Mouse (Mus musculus) stomach, embryonic 16.5 days (tissue): ENCODE data around the gene Pam. TPM values are rescaled to one million over a fixed set of nuclear protein-coding genes. Genes with fewer than 3 reads are reported as not detected.

Experiments used
- ATAC-seq: fragments of 200-750 bp; cut with Nextera tagmentation; 2 replicates; pipeline ENCODE4 v1.8.0; 2017; ENCODE audit warnings: moderate number of reproducible peaks, moderate TSS enrichment; ENCODE audit not compliant: insufficient read depth, low FRiP score
- H3K27ac ChIP-seq: fragments of 300-500 bp; sonication (generic); 2 replicates; pipeline ENCODE4 v1.5.1; 2014; ENCODE audit warnings: low read length
- H3K27me3 ChIP-seq: fragments of 300-500 bp; sonication (generic); 2 replicates; pipeline ENCODE4 v1.6.1; 2014; ENCODE audit warnings: low read length, control low read depth, mixed read lengths; ENCODE audit not compliant: control insufficient read depth, insufficient read depth
- H3K36me3 ChIP-seq: fragments of 300-500 bp; sonication (generic); 2 replicates; pipeline ENCODE4 v1.6.1; 2014; ENCODE audit warnings: low read length; ENCODE audit not compliant: control insufficient read depth, insufficient read depth
- H3K4me1 ChIP-seq: fragments of 300-500 bp; sonication (generic); 2 replicates; pipeline ENCODE4 v1.6.1; 2014; ENCODE audit warnings: low read length, control low read depth, mixed read lengths; ENCODE audit not compliant: control insufficient read depth, insufficient read depth
- H3K4me2 ChIP-seq: fragments of 300-500 bp; sonication (generic); 2 replicates; pipeline ENCODE4 v1.6.1; 2014; ENCODE audit warnings: low read depth, low read length, mixed read lengths
- H3K4me3 ChIP-seq: fragments of 300-500 bp; sonication (generic); replicated peaks from 2 replicates; pipeline ENCODE4 v1.5.1; 2014; ENCODE audit warnings: mild to moderate bottlenecking, low read length
- H3K9ac ChIP-seq: fragments of 300-500 bp; sonication (generic); 2 replicates; pipeline ENCODE4 v1.6.1; 2014; ENCODE audit warnings: low read length
- H3K9me3 ChIP-seq: fragments of 300-500 bp; sonication (generic); replicated peaks from 2 replicates; pipeline ENCODE4 v1.6.1; 2016; ENCODE audit warnings: low read length, control low read depth; ENCODE audit not compliant: control insufficient read depth
- WGBS: fragments of 180-500 bp; shearing (Covaris S2); extraction: QIAGEN DNeasy Blood & Tissue Kit; methylation state at CpG from one replicate; pipeline ENCODE4 v1.1.7; 2014; 5-methylcytosine and 5-hydroxymethylcytosine counted together
- polyA plus RNA-seq: library from polyadenylated mRNA; unstranded; fragments of >200 nt; fragmentation: Nextera tagmentation; extraction: Ambion mirVana; gene quantifications from 2 replicates; pipeline ENCODE4 v1.2.1, GENCODE M21; 2015

Pam gene
- polyA plus RNA-seq: 50.3 and 50.6 TPM in 2 replicates

GRCm38 (mm10) chr1:98095246-98095990, at the start of gene Pam:
TSS of gene Pam (minus strand) at chr1:98095646.
- H3K27me3 ChIP-seq: no peaks in the 10 kb centered on the region
- H3K9me3 ChIP-seq: no peaks in the 10 kb centered on the region
- H3K4me3 ChIP-seq: peak within 1 kb of the TSS; percentile 86
- H3K27ac ChIP-seq: peak within 1 kb of the TSS; percentile 82
- no peaks in the 10 kb centered on the region for H3K36me3 ChIP-seq
- WGBS: under 1% methylated on average over 53 of the region's 82 CpGs
- no peaks in the 10 kb centered on the region; the same call in 1 of the 2 replicates for H3K4me1 ChIP-seq
- peak within 1 kb of the TSS; percentile 90 for H3K9ac ChIP-seq
- H3K4me2 ChIP-seq: peak within 1 kb of the TSS; percentile 82
- peak; percentile 97 for ATAC-seq

GRCm38 (mm10) chr1:98144845-98145244, 49.4 kb upstream of the Pam start:
- no peaks in the 10 kb centered on the region for H3K36me3 ChIP-seq
- H3K4me1 ChIP-seq: no peaks in the 10 kb centered on the region
- no peaks in the 10 kb centered on the region for H3K9me3 ChIP-seq
- H3K9ac ChIP-seq: no peak overlapping the region
- H3K27ac ChIP-seq: no peak overlapping the region
- H3K4me2 ChIP-seq: no peak overlapping the region
- no peak overlapping the region for H3K4me3 ChIP-seq
- WGBS: 100% methylated on average over 1 of the region's 1 CpGs
- no peaks in the 10 kb centered on the region for H3K27me3 ChIP-seq
- no peak for ATAC-seq

GRCm38 (mm10) chr1:98131244-98131643, 35.8 kb upstream of the Pam start:
- no peak for ATAC-seq
- Histone ChIP-seq H3K4me2 (no peak overlapping the region), H3K27me3 (no peaks in the 10 kb centered on the region), H3K9ac (no peak overlapping the region), H3K9me3 (peaks cover 4% of the 10 kb centered on the region; the same call in 1 of the 2 replicates), H3K4me3 (no peak overlapping the region), H3K36me3 (no peaks in the 10 kb centered on the region), H3K27ac (no peak overlapping the region), H3K4me1 (no peaks in the 10 kb centered on the region)
- 55% methylated on average over 4 of the region's 4 CpGs for WGBS

GRCm38 (mm10) chr1:98129561-98130347, 34.3 kb upstream of the Pam start:
- no peak overlapping the region for H3K4me3 ChIP-seq
- H3K9ac ChIP-seq: no peak overlapping the region

GRCm38 (mm10) chr1:98129111-98129510, 33.7 kb upstream of the Pam start:
- no peaks in the 10 kb centered on the region for H3K4me1 ChIP-seq
- WGBS: 74% methylated on average over 1 of the region's 1 CpGs
- no peak for ATAC-seq
- no peaks in the 10 kb centered on the region for H3K9me3 ChIP-seq
- H3K36me3 ChIP-seq: no peaks in the 10 kb centered on the region
- H3K27me3 ChIP-seq: no peaks in the 10 kb centered on the region
- H3K4me3 ChIP-seq: no peak overlapping the region
- H3K9ac ChIP-seq: no peak overlapping the region
- H3K4me2 ChIP-seq: no peak overlapping the region
- no peak overlapping the region for H3K27ac ChIP-seq

More at GRCm38 (mm10) chr1:98129561-98130347, 34.3 kb upstream of the Pam start:
- 79% methylated on average over 3 of the region's 3 CpGs for WGBS
- no peaks in the 10 kb centered on the region for H3K27me3 ChIP-seq
- H3K27ac ChIP-seq: no peak overlapping the region
- ATAC-seq: no peak
- H3K36me3 ChIP-seq: no peaks in the 10 kb centered on the region
- no peaks in the 10 kb centered on the region for H3K4me1 ChIP-seq
- H3K4me2 ChIP-seq: no peak overlapping the region
- peaks cover under 1% of the 10 kb centered on the region; the same call in 1 of the 2 replicates for H3K9me3 ChIP-seq

GRCm38 (mm10) chr1:98128338-98129096, 33.1 kb upstream of the Pam start:
- Histone ChIP-seq H3K27ac (no peak overlapping the region), H3K9ac (no peak overlapping the region), H3K4me3 (no peak overlapping the region), H3K36me3 (no peaks in the 10 kb centered on the region), H3K4me2 (no peak overlapping the region), H3K4me1 (no peaks in the 10 kb centered on the region), H3K9me3 (no peaks in the 10 kb centered on the region), H3K27me3 (no peaks in the 10 kb centered on the region)
- ATAC-seq: no peak

- Histone ChIP-seq H3K4me2 (no peak overlapping the region), H3K4me3 (no peak overlapping the region), H3K36me3 (no peaks in the 10 kb centered on the region), H3K27me3 (no peaks in the 10 kb centered on the region), H3K4me1 (no peaks in the 10 kb centered on the region), H3K9me3 (no peaks in the 10 kb centered on the region), H3K9ac (no peak overlapping the region), H3K27ac (no peak overlapping the region)
- WGBS: 82% methylated on average over 3 of the region's 3 CpGs
- no peak for ATAC-seq
Observed at GRCm38 (mm10) chr1:98126268-98126667, 30.8 kb upstream of the Pam start.

GRCm38 (mm10) chr1:98124727-98125126, 29.3 kb upstream of the Pam start:
- Histone ChIP-seq H3K27ac (no peak overlapping the region), H3K9me3 (no peaks in the 10 kb centered on the region), H3K27me3 (no peaks in the 10 kb centered on the region), H3K4me1 (no peaks in the 10 kb centered on the region), H3K4me3 (no peak overlapping the region), H3K36me3 (no peaks in the 10 kb centered on the region), H3K9ac (no peak overlapping the region), H3K4me2 (no peak overlapping the region)
- ATAC-seq: no peak
- WGBS: 53% methylated on average over 1 of the region's 1 CpGs
